Mouse (Mus musculus) olfactory bulb, adult 2 months (tissue): Measurements from ENCODE around the gene Smim27. TPM values are rescaled to one million over a fixed set of nuclear protein-coding genes. Genes with fewer than 3 reads are reported as not detected.

Experiments used
- H3K27ac ChIP-seq: fragments of 200-500 bp; 2 replicates; pipeline ENCODE4 v1.5.1; 2012; ENCODE audit warnings: low read depth, low read length; ENCODE audit not compliant: insufficient read depth
- H3K4me1 ChIP-seq: fragments of 200-500 bp; 2 replicates; pipeline ENCODE4 v1.6.1; 2012; ENCODE audit warnings: low read length; ENCODE audit not compliant: control insufficient read depth, insufficient read depth
- H3K4me3 ChIP-seq: fragments of 200-500 bp; 2 replicates; pipeline ENCODE4 v1.5.1; 2012; ENCODE audit warnings: mild to moderate bottlenecking, low read depth, low read length, moderate library complexity; ENCODE audit not compliant: insufficient read depth
- CTCF ChIP-seq: fragments of 200-500 bp; IDR thresholded peaks from 2 replicates; pipeline ENCODE4 v1.5.1; 2012; ENCODE audit warnings: low read depth, mild to moderate bottlenecking, low read length, moderate library complexity; ENCODE audit not compliant: insufficient read depth
- POLR2A ChIP-seq: fragments of 200-500 bp; IDR thresholded peaks from 2 replicates; pipeline ENCODE4 v1.6.1; 2012; ENCODE audit warnings: mild to moderate bottlenecking, low read depth, low read length, moderate library complexity; ENCODE audit not compliant: insufficient read depth
- WGBS: fragments of 180-500 bp; shearing (Covaris S2); methylation state at CpG from one replicate; pipeline ENCODE4 v1.1.7; 2018; 5-methylcytosine and 5-hydroxymethylcytosine counted together
- polyA plus RNA-seq: library from polyadenylated mRNA; stranded (reverse); fragments of >200 nt; gene quantifications from 2 replicates; pipeline ENCODE4 v1.2.4, GENCODE M21; 2012; ENCODE audit warnings: low replicate concordance; ENCODE audit not compliant: missing spikeins, insufficient read depth, insufficient read length

Smim27 gene
- polyA plus RNA-seq, 1 experiment = not detected

DNA sequence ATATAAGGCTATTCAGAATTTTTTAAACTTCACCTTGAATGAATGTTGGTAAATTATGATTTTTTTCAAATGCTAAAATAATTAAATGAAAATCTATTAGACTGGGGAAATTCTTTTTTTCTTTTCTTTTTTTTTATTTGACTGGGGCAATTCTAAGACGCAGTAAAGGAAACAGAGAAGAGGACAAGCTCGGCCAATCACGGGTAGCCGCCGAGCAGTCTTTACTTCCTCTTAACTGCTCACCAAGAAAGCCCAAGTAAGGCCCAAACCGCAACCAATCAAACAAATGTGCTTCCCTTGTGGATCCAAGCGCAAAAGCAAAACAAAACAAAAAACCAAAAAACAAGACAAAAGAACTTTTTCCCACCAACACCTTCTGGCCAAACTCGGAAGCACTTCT lies 25.3 kb upstream of the Smim27 start:
- H3K4me3 ChIP-seq = no peak overlapping the region
- WGBS = 88% methylated on average over 8 of the region's 8 CpGs
- peaks cover 4% of the 10 kb centered on the region for H3K4me1 ChIP-seq
- TF ChIP-seq CTCF (no peak), POLR2A (no peak)
- H3K27ac ChIP-seq = no peak overlapping the region

DNA sequence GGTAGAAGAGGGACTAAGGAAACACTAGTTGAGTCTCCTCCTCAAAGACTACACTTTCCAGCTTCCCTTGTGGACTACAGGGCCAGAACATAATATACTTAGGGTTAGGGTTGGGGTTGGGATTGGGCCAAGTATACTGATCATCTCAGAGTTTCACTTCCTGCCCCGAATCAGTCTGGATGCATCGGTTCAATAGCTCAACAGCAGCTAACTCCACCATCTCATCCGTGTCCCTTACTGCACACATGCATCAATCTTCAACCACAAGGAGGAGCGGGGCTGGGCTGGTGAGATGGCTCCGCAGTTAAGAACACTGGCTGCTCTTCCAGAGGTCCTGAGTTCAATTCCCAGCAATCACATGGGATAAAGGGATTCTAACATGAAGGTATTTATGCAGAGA lies 18.4 kb upstream of the Smim27 start:
- 91% methylated on average over 5 of the region's 5 CpGs for WGBS
- Histone ChIP-seq H3K27ac (no peak overlapping the region), H3K4me1 (no peaks in the 10 kb centered on the region), H3K4me3 (no peak overlapping the region)
- no peak for TF ChIP-seq POLR2A
- TF ChIP-seq CTCF = no peak

DNA sequence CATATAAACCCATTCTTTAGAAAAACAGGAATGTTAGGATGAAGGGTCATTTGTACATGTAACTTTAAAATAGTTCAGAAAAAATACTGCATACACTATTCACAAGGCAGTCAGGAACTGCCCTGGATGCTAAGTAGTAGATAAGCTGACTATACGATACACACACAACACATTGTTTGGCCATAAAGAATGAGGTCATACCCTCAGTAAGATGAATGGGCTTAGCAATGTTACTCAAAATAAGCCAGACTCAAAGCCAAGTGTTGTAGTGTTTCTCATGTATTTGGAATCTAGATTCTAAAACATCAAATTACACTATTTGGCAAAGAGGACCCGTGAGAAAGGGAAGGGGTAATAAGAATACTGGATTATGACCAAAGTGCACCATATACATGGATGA lies 15.6 kb upstream of the Smim27 start:
- H3K4me1 ChIP-seq = no peaks in the 10 kb centered on the region
- no peak overlapping the region for H3K27ac ChIP-seq
- 66% methylated on average over 2 of the region's 2 CpGs for WGBS
- TF ChIP-seq CTCF = no peak
- TF ChIP-seq POLR2A = no peak
- no peak overlapping the region for H3K4me3 ChIP-seq

- WGBS = 81% methylated on average over 8 of the region's 8 CpGs
- H3K4me3 ChIP-seq = no peak overlapping the region
- TF ChIP-seq POLR2A (no peak), CTCF (no peak)
- H3K27ac ChIP-seq = no peak overlapping the region
- H3K4me1 ChIP-seq = no peaks in the 10 kb centered on the region
Observed at GRCm38 (mm10) chr4:40254385-40255103, 14.8 kb upstream of the Smim27 start.

- Histone ChIP-seq H3K4me3 (no peak overlapping the region), H3K4me1 (peaks cover 6% of the 10 kb centered on the region), H3K27ac (no peak overlapping the region)
- WGBS = 50% methylated on average over 1 of the region's 1 CpGs
- TF ChIP-seq CTCF (no peak), POLR2A (no peak)
Observed at GRCm38 (mm10) chr4:40264321-40264720, 5.1 kb upstream of the Smim27 start.

GRCm38 (mm10) chr4:40267681-40268080 lies 1.7 kb upstream of the Smim27 start:
- Histone ChIP-seq H3K4me1 (peaks cover 6% of the 10 kb centered on the region), H3K4me3 (peak overlapping the region; percentile 75), H3K27ac (no peak overlapping the region)
- WGBS = 32% methylated on average over 7 of the region's 7 CpGs
- TF ChIP-seq POLR2A = no peak

- Histone ChIP-seq H3K4me1 (peaks cover 6% of the 10 kb centered on the region), H3K27ac (peak overlapping the region; percentile 32; the same call in 1 of the 2 replicates), H3K4me3 (peak overlapping the region; percentile 75)
- under 1% methylated on average over 48 of the region's 50 CpGs for WGBS
- no peak for TF ChIP-seq CTCF
- no peak; the same call in 1 of the 2 replicates for TF ChIP-seq POLR2A
Observed at GRCm38 (mm10) chr4:40268204-40268813, 1.1 kb upstream of the Smim27 start.

DNA sequence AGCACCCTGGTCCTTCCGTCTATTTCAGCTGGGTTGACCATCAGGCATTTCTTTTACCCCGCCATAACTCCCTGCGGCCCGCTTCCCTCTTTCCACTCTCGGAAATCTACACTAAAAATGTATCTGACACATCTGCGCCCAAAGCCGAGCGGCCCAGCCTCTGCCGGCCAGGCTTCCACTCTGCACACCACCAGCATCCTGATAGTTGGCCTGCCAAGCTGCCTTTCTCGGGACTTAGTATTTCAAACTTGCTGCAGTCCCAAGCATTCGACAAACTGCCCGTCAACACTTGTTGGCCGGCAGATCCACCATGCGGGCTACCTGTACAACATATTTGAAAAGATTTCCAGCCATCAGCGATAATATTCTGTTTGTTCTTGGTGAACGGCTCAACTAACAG lies 544 bp upstream of the Smim27 start:
- H3K4me3 ChIP-seq = peak overlapping the region; percentile 75
- under 1% methylated on average over 16 of the region's 16 CpGs for WGBS
- no peak for TF ChIP-seq POLR2A
- TF ChIP-seq CTCF = no peak
- peak overlapping the region; percentile 3; the same call in 1 of the 2 replicates for H3K27ac ChIP-seq
- H3K4me1 ChIP-seq = peaks cover 6% of the 10 kb centered on the region

GRCm38 (mm10) chr4:40278880-40279275 lies 9.5 kb downstream of the Smim27 start:
- peak overlapping the region; percentile 69 for H3K4me3 ChIP-seq
- TF ChIP-seq CTCF (no peak), POLR2A (no peak)
- under 1% methylated on average over 21 of the region's 21 CpGs for WGBS
- peaks cover 4% of the 10 kb centered on the region for H3K4me1 ChIP-seq
- H3K27ac ChIP-seq = no peak overlapping the region
